Mouse (Mus musculus): Measurements from ENCODE around the gene Pik3r2.

Gene Pik3r2

DNA sequence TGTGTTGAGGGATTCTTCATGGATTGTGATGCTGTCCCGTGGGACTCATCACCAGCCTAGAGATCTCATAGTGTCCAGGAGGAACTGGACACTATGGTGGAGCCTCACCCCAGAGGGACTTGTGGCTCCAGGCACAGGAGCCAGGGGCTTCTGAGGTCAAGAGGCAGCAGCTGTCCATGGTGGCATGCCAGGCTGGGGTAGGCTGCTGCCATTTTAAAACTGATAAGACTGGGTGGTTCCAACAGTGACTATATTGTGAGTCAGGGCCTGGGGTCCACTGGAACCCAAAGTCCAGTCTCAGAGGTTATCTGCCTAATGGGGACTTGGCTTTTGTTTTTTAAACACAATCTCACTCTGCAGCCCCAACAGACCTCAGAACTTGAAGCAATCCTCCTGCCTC is 25.3 kb upstream of the Pik3r2 start:
- no peak for DNase-seq (ENCODE audit: extremely low spot score)

GRCm38 (mm10) chr8:70801156-70801555 is 24.6 kb upstream of the Pik3r2 start:
- DNase-seq (ENCODE audit: extremely low spot score), result no peak

GRCm38 (mm10) chr8:70800648-70801047 is 24.1 kb upstream of the Pik3r2 start:
- DNase-seq (ENCODE audit: extremely low spot score), result no peak

GRCm38 (mm10) chr8:70798281-70798680 is 21.8 kb upstream of the Pik3r2 start:
- DNase-seq (ENCODE audit: extremely low spot score), result no peak

DNA sequence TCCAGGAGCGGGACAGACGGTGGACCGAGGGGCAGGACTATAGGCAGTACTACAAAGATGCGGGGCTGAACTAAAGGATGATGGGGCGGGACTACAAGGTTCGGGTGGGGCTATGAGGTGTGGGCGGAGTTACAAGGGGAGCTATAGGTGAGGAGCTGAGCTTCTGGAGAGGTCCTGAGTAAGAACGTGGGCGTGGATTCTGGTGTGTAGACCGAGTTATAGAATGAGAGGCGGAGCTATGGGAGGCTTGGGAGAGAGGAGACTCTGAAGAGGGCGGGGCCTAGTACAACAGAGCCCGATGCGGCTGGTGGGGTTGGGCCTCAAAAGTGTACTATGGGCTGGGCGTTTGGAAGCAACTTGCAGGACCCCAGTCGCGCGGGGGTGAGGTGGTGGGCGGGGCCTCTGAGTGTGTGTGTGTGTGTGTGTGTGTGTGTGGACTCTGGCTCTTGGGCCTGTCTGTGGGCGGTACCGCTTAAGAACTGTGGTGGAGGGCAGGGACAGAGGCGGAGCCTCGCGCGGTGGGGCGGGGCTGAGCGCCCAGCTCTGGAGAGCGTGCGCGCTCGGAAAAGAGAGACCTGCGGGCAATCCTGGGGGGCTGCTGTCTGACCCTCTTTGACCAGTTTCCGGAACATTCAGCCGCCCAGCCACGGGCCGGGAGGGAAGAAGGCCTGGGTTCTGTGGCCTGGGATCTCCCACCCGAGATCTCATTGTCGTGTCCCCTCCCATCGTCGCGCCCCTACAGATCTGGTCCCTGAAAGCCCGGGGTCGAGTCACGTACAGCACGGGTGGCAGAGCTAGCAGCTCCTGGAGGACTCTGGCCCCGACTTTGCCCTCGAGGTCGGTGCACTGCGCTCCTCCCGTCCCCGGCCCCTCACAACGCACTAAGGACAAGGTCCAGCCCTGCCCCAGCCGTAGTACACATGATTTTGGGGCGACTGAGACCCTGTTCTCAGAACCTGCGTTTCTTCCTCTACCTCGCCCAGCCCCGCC is 20.9 kb upstream of the Pik3r2 start:
- DNase-seq (ENCODE audit: extremely low spot score), result peak; percentile 94

DNA sequence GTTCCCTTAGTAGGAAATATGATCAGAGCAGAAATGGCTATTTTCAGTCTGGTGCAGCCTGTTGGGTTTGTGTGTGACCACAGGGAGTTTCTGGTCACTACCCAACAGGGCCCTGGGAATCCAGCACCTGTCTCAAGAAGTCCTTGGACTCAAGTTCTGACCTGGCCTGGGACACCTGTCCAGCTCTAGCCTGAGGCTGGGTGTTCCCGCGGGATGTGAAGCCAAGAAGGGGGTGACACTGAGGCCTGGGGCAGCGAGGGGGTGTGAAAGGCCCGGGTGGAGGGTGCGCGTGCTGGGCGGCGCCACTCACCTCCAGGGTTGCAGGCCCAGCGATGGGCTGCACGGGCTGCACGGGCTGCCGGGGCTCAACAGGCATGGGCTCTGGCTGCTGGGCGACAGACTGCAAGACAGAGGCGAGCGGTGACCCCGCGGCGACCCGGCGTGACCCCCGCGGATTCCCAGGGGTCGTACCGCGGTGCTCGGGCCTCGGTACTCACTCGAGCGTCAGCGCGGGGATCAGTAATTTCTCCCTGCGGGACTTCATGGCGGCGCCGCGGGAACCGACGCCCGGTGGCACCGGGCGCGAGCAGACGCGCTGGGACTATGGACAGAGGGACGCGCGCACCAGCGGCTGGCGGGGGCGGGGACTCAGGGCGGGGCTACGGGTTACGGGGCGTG is 20.0 kb upstream of the Pik3r2 start:
- DNase-seq (ENCODE audit: extremely low spot score), result no peak

DNA sequence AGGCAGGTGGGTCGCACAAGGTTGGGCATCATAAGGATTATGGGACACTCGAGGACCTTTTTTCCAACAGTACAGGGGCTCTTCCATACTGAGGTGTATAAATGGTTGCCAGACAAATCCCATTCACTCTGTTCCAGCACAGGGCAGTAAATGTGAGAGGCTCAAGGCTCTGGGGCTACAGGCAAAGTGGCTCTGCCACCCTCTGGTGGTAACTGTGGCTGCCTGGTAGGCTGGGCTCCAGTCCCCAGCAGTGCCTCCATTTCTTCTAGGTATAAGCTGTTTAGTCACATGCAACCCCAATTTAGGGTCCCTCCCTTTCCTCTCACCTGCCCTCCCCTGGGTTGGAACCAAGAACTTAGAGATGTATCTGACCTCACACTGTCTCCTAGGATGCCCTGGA is 18.9 kb upstream of the Pik3r2 start:
- DNase-seq (ENCODE audit: extremely low spot score), result no peak

DNA sequence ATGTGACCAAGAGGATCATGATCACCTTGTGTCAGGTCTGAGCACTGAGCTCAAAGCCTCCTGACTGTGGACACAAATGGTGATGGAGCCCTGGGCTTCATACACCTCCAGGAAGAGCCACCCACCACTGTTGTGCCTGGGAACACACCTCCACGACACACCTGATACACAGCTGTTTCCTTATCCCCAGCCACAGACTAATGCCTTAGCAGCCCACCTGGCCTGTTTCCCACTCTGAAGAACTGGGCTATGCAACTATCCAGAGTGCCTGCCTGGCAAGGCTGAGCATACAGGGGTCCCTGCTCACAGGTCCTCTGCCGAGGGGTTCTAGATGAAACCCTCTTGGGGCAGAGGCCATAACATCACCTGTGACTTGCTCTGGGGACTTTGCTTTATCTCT is 17.7 kb upstream of the Pik3r2 start:
- DNase-seq (ENCODE audit: extremely low spot score), result no peak

- no peak for DNase-seq (ENCODE audit: extremely low spot score)
Observed at GRCm38 (mm10) chr8:70792700-70793099, 16.2 kb upstream of the Pik3r2 start.

DNA sequence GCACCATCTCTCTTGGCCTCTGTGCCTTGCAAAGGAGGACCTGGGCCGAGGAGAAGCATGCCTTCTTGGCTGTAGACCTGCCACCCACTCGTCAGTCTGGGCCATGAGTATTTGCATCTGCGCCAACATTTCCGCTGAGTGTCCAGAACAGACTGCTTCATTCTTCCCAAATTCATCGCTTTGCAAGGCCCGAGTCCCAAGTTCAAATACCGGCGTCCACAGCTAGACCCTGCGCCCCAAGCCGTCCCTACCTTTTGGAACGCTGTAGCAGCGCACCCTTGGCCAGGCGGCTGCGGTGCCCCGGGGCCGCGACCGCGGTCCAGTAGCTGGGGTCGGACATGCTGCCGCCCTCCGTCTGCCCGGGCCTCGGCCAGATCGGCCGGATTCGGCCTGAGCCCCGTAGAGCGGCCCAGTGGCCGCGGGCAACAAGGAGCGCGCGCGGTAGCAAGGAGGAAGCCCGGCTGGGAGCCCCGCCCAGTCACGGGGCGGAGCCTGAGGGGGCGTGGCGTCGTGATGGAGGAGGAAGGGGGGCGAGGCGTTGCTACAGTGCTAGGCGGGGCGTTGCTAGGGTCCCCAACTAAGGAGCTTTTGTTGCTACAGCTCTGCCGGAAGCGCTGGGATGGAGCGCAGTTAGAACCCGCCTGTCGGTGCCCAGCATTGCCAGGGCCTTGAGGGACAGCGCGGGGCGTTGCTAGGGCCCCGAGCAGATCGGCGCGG is 15.6 kb upstream of the Pik3r2 start:
- DNase-seq (ENCODE audit: extremely low spot score), result peak; percentile 98

DNA sequence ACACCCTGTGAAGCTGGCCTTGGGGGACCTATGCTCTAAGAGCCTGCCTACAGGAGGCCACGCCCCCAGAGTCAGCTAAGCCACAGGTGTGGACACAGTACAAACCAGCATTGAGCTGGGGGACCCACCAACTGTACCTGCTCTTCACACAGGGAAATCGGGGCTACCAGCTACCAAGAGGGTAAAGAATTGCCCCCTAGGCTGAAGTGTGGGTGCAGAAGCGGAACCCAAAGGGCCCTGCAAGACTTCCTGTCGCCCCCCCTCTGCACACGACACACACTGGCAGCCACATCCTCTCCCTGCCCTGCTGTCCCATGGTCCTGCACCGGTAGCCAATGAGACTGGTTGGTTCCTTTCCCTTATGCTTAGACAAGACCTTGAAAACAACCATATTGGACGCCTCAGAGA is 14.8 kb upstream of the Pik3r2 start:
- DNase-seq (ENCODE audit: extremely low spot score), result no peak

GRCm38 (mm10) chr8:70790846-70791245 is 14.3 kb upstream of the Pik3r2 start:
- DNase-seq (ENCODE audit: extremely low spot score), result no peak

GRCm38 (mm10) chr8:70789046-70789445 is 12.5 kb upstream of the Pik3r2 start:
- no peak for DNase-seq (ENCODE audit: extremely low spot score)

DNA sequence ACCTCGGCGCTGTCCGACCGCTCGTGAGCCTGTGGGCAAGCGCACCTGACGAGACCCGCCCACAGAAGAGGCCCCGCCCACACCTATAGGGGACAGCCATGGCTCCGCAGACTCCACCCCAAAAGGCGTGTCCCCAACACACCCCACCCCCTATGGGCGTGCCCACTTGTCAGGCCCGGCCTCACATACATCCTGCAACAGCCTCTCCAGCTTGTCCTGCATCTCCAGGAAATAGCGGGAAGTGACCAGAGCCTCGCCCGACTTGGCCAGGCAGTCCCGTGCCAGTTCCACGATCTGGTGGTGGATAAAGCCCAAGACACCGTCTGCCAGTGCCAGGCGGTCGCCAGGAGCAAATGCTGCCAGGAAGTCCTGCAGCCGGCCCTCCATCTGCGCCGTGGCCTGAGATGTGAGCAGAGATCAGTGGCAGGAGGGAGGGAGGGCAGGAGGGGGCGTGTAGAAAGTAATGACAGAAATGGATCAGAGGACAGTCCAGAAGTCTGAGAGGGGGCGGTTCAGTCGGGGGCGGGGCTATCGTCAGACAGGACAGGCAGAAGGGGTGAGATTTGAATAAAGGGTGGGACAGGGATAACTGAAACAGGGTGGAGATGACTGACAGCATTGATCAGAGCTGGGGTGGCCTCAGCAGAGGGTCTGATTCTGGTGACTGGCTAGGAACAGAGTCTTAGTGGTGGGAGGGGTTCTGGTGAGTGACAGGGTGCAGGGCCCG is 11.6 kb upstream of the Pik3r2 start:
- peak; percentile 90 for DNase-seq (ENCODE audit: extremely low spot score)

DNA sequence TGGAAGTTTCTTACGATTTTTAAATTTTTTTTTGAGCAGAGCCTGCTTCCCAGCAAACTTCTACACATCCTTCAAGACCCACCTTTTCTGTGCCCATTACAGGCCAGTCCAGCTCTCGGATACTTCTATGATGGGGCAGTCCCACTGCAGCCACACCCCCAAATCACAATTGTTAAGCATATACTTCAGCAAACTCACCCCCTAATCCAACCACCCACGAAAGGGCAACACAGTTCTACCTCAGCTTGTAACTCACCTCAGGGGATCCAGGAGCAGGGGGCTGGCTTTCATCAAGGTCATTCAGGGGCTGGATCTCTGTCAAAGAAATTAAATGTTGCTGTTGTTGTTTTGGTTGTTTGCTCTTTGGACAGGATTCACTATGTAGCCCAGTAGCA is 10.5 kb upstream of the Pik3r2 start:
- DNase-seq (ENCODE audit: extremely low spot score), result no peak

GRCm38 (mm10) chr8:70786291-70787050 is 10.0 kb upstream of the Pik3r2 start:
- DNase-seq (ENCODE audit: extremely low spot score), result no peak

DNA sequence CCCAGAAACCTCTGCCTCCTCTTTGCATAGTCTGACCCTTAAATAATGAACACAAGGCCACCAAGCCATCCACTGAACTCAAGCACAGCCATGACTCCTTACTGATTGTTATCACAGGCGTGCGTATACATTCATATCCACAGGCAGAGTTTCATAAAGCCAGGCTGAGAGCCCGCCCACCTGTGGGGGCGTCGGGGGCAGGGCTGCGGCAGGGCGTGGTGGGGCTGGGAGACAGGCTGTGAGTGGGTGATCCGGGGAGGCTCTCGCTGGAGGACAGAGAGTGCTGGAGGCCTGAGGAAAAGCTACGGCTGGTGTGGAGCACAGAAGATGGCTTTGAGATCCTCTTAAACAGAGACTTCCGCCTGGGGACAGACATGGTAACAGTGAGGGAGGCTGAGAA is 3.6 kb upstream of the Pik3r2 start:
- no peak for DNase-seq (ENCODE audit: extremely low spot score)

DNA sequence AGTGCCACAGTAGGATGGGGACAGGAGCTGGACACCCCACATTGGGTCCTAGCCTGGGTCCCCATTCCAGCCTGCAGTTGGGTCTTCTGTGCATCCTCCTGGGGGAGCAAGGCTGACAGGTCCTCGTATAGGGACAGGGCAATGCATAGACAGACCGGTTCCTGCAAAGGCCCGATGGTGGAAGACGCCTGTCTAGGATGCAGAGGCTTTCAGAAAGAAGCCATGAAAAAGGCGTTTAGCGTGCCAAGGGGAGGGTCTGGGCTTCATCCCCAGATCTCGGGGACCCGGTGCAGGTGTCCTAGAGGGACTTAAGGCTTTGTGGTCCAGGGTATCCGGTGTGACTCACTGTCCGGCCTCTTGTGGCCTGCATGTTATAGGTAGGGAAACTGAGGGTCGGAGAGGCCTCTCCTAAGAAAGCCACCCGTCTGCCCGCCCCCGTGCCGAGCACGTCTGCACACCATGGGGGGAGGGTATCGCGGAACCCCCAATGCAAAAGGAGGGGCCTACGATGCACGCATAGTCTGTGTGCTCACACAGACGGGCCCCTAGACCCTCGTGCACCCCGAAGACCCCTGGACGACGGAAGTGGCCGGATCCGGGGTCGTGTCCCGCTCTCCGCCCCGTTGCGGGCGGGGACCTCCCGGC is 540 bp downstream of the Pik3r2 start:
- DNase-seq (ENCODE audit: extremely low spot score), result no peak

GRCm38 (mm10) chr8:70775227-70775626 is 1.3 kb downstream of the Pik3r2 start:
- no peak for DNase-seq (ENCODE audit: extremely low spot score)

DNA sequence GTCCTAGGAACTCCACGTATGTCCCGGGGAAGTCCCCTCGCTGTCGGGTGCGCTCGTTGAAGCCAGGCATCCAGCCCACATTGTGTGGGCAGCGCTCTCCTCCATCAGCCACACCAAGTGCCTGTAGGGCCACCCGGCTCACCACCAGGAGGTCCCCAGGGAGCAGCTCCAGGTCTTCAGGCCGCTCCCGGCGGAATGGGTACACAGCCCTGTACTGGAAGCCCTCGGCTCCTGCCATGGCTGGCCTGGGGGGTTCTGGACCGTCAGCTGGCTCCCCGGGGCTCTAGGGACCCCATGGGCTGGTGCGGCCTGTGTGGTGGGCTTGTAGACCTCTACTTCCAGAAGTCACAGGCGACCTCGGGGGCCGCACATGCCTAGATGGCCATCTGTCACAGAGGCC is 1.8 kb downstream of the Pik3r2 start:
- DNase-seq (ENCODE audit: extremely low spot score), result no peak

All from embryo, embryonic 9.5 days (tissue).